Mouse (Mus musculus) CH12.LX (cell line): Measurements from ENCODE around the gene Dolk. TPM values are rescaled to one million over a fixed set of nuclear protein-coding genes. Genes with fewer than 3 reads are reported as not detected.
A peak's percentile ranks its signal among the peaks of the same experiment; 100 is the strongest.

Experiments
- DNase-seq: peaks from one replicate; pipeline ENCODE4 v3.0.0-alpha.2; 2013; ENCODE audit errors: extremely low read depth
- H3K27ac ChIP-seq: 2 replicates; pipeline ENCODE4 v1.5.1; 2012; ENCODE audit warnings: low read depth, mild to moderate bottlenecking, control low read depth, moderate library complexity; ENCODE audit not compliant: insufficient read depth
- H3K27me3 ChIP-seq: replicated peaks from 2 replicates; pipeline ENCODE3; 2012; ENCODE audit warnings: inconsistent platforms
- H3K36me3 ChIP-seq, 2 experiments: replicated peaks in 1 of 2; 2 replicates each; pipeline versions ENCODE3 to v1.6.1; 2012; ENCODE audit warnings: inconsistent platforms in 1 of 2, low read length in 1 of 2, mild to moderate bottlenecking in 1 of 2, mixed read lengths in 1 of 2, moderate library complexity in 1 of 2; ENCODE audit not compliant: control insufficient read depth in 1 of 2, insufficient read depth in 1 of 2
- H3K4me1 ChIP-seq, 2 experiments: 2 replicates each; pipeline ENCODE4 v1.6.1; 2012; ENCODE audit warnings: inconsistent platforms in 1 of 2, moderate library complexity in 1 of 2; ENCODE audit not compliant: insufficient read depth in 2 of 2, control insufficient read depth in 1 of 2
- H3K4me2 ChIP-seq: 2 replicates; pipeline ENCODE4 v1.6.1; 2012; ENCODE audit warnings: low read depth, mild to moderate bottlenecking, control low read depth; ENCODE audit not compliant: poor library complexity, insufficient read depth, severe bottlenecking
- H3K4me3 ChIP-seq, 3 experiments: fragments of 150-350 bp in 1 of 3; sonication (generic) in 1 of 3; replicated peaks in 1 of 3; 2 replicates each; pipeline versions ENCODE3 to v1.5.1; 2011 to 2012; ENCODE audit warnings: low read depth in 2 of 3, low read length in 2 of 3, mild to moderate bottlenecking in 2 of 3, moderate library complexity in 2 of 3, control low read depth in 1 of 3, improper control_type of control experiment in 1 of 3, inconsistent platforms in 1 of 3, mixed read lengths in 1 of 3; ENCODE audit not compliant: poor library complexity in 1 of 3
- H3K79me2 ChIP-seq: replicated peaks from 2 replicates; pipeline ENCODE4 v1.6.1; 2012; ENCODE audit warnings: mild to moderate bottlenecking, moderate library complexity; ENCODE audit not compliant: control insufficient read depth, poor library complexity, insufficient read depth, severe bottlenecking; ENCODE audit errors: extremely low read depth
- H3K9ac ChIP-seq: 2 replicates; pipeline ENCODE4 v1.6.1; 2012; ENCODE audit warnings: low read depth, mild to moderate bottlenecking, control low read depth, moderate library complexity; ENCODE audit not compliant: insufficient read depth
- H3K9me3 ChIP-seq: replicated peaks from 2 replicates; pipeline ENCODE3; 2012; ENCODE audit warnings: low read length, inconsistent platforms, mixed read lengths
- BHLHE40 ChIP-seq: IDR thresholded peaks from 2 replicates; pipeline ENCODE4 v1.6.1; 2011; ENCODE audit warnings: mild to moderate bottlenecking, low read depth, low read length, improper control_type of control experiment
- CHD1 ChIP-seq: IDR thresholded peaks from 2 replicates; pipeline ENCODE4 v1.6.1; 2012; ENCODE audit warnings: low read depth, low read length, improper control_type of control experiment, inconsistent platforms
- CHD2 ChIP-seq: IDR thresholded peaks from 2 replicates; pipeline ENCODE4 v1.6.1; 2011; ENCODE audit warnings: low read length, improper control_type of control experiment
- CTCF ChIP-seq, 2 experiments: IDR thresholded peaks in 1 of 2; conservative IDR thresholded peaks in 1 of 2; 2 replicates each; pipeline ENCODE4 v1.5.1; 2011 to 2012; ENCODE audit warnings: low read depth in 2 of 2, low read length in 2 of 2, improper control_type of control experiment in 1 of 2, inconsistent platforms in 1 of 2, mild to moderate bottlenecking in 1 of 2, moderate library complexity in 1 of 2
- E2F4 ChIP-seq: IDR thresholded peaks from 2 replicates; pipeline ENCODE4 v1.6.1; 2011; ENCODE audit warnings: low read depth, low read length, improper control_type of control experiment; ENCODE audit not compliant: insufficient replicate concordance
- ELF1 ChIP-seq: IDR thresholded peaks from 2 replicates; pipeline ENCODE4 v1.6.1; 2014; ENCODE audit warnings: low read depth, mild to moderate bottlenecking, inconsistent platforms, low read length, improper control_type of control experiment
- EP300 ChIP-seq: IDR thresholded peaks from 2 replicates; pipeline ENCODE4 v1.6.1; 2011; ENCODE audit warnings: low read length, improper control_type of control experiment
- ETS1 ChIP-seq: conservative IDR thresholded peaks from 2 replicates; pipeline ENCODE4 v1.6.1; 2012; ENCODE audit warnings: low read depth, mild to moderate bottlenecking, inconsistent platforms, low read length, improper control_type of control experiment, moderate library complexity
- GABPA ChIP-seq: IDR thresholded peaks from 2 replicates; pipeline ENCODE4 v1.6.1; 2012; ENCODE audit warnings: low read depth, low read length, improper control_type of control experiment, inconsistent platforms; ENCODE audit not compliant: insufficient replicate concordance
- HCFC1 ChIP-seq: IDR thresholded peaks from 2 replicates; pipeline ENCODE4 v1.6.1; 2012; ENCODE audit warnings: low read depth, mild to moderate bottlenecking, inconsistent platforms, low read length, improper control_type of control experiment
- IRF4 ChIP-seq: IDR thresholded peaks from 2 replicates; pipeline ENCODE4 v1.6.1; 2014; ENCODE audit warnings: low read depth, mild to moderate bottlenecking, inconsistent platforms, low read length, improper control_type of control experiment
- JUN ChIP-seq: IDR thresholded peaks from 2 replicates; pipeline ENCODE4 v1.6.1; 2011; ENCODE audit warnings: low read depth, mild to moderate bottlenecking, low read length, improper control_type of control experiment, moderate library complexity; ENCODE audit not compliant: insufficient read depth
- JUND ChIP-seq: conservative IDR thresholded peaks from 2 replicates; pipeline ENCODE4 v1.6.1; 2011; ENCODE audit warnings: low read depth, low read length, improper control_type of control experiment
- KAT2A ChIP-seq: IDR thresholded peaks from 2 replicates; pipeline ENCODE4 v1.6.1; 2012; ENCODE audit warnings: low read length, improper control_type of control experiment, inconsistent platforms; ENCODE audit not compliant: insufficient replicate concordance
- MAFK ChIP-seq: IDR thresholded peaks from 2 replicates; pipeline ENCODE4 v1.6.1; 2011; ENCODE audit warnings: low read length, improper control_type of control experiment; ENCODE audit not compliant: insufficient replicate concordance
- MAX ChIP-seq: IDR thresholded peaks from 2 replicates; pipeline ENCODE4 v1.6.1; 2011; ENCODE audit warnings: low read length, improper control_type of control experiment
- MAZ ChIP-seq: IDR thresholded peaks from 2 replicates; pipeline ENCODE4 v1.6.1; 2012; ENCODE audit warnings: low read depth, mild to moderate bottlenecking, inconsistent platforms, low read length, improper control_type of control experiment, moderate library complexity
- MEF2A ChIP-seq: IDR thresholded peaks from 2 replicates; pipeline ENCODE4 v1.6.1; 2014; ENCODE audit warnings: low read depth, mild to moderate bottlenecking, inconsistent platforms, low read length, improper control_type of control experiment, borderline replicate concordance
- MXI1 ChIP-seq: IDR thresholded peaks from 2 replicates; pipeline ENCODE4 v1.6.1; 2011; ENCODE audit warnings: mild to moderate bottlenecking, low read depth, low read length, improper control_type of control experiment
- MYC ChIP-seq: IDR thresholded peaks from 2 replicates; pipeline ENCODE4 v1.6.1; 2011; ENCODE audit warnings: low read depth, mild to moderate bottlenecking, improper control_type of control experiment, low read length
- NELFE ChIP-seq: IDR thresholded peaks from 2 replicates; pipeline ENCODE4 v1.6.1; 2011; ENCODE audit warnings: low read depth, low read length, improper control_type of control experiment
- NRF1 ChIP-seq: IDR thresholded peaks from 2 replicates; pipeline ENCODE4 v1.6.1; 2014; ENCODE audit warnings: low read depth, mild to moderate bottlenecking, inconsistent platforms, low read length, improper control_type of control experiment, moderate library complexity
- PAX5 ChIP-seq: IDR thresholded peaks from 2 replicates; pipeline ENCODE4 v1.6.1; 2012; ENCODE audit warnings: low read length, inconsistent platforms, mixed read lengths
- POLR2A ChIP-seq: IDR thresholded peaks from 2 replicates; pipeline ENCODE4 v1.6.1; 2011; ENCODE audit warnings: low read depth, mild to moderate bottlenecking, improper control_type of control experiment, low read length
- POLR2AphosphoS2 ChIP-seq: IDR thresholded peaks from 2 replicates; pipeline ENCODE4 v1.6.1; 2011; ENCODE audit warnings: low read depth, low read length, improper control_type of control experiment
- RAD21 ChIP-seq: IDR thresholded peaks from 2 replicates; pipeline ENCODE4 v1.6.1; 2011; ENCODE audit warnings: low read depth, mild to moderate bottlenecking, low read length, improper control_type of control experiment, moderate library complexity
- RCOR1 ChIP-seq: conservative IDR thresholded peaks from 2 replicates; pipeline ENCODE4 v1.6.1; 2012; ENCODE audit warnings: low read depth, mild to moderate bottlenecking, inconsistent platforms, low read length, improper control_type of control experiment
- SIN3A ChIP-seq: IDR thresholded peaks from 2 replicates; pipeline ENCODE4 v1.6.1; 2012; ENCODE audit warnings: low read length, improper control_type of control experiment, inconsistent platforms
- SMC3 ChIP-seq: IDR thresholded peaks from 2 replicates; pipeline ENCODE4 v1.6.1; 2011; ENCODE audit warnings: low read depth, low read length, improper control_type of control experiment
- TBP ChIP-seq: conservative IDR thresholded peaks from 2 replicates; pipeline ENCODE4 v1.6.1; 2011; ENCODE audit warnings: low read depth, low read length, improper control_type of control experiment
- TCF12 ChIP-seq: IDR thresholded peaks from 2 replicates; pipeline ENCODE4 v1.6.1; 2014; ENCODE audit warnings: low read depth, mild to moderate bottlenecking, inconsistent platforms, low read length, improper control_type of control experiment
- UBTF ChIP-seq: IDR thresholded peaks from 2 replicates; pipeline ENCODE4 v1.6.1; 2012; ENCODE audit warnings: low read depth, mild to moderate bottlenecking, inconsistent platforms, low read length, improper control_type of control experiment, moderate library complexity
- USF1 ChIP-seq: IDR thresholded peaks from 2 replicates; pipeline ENCODE4 v1.6.1; 2014; ENCODE audit warnings: low read depth, mild to moderate bottlenecking, inconsistent platforms, low read length, improper control_type of control experiment
- USF2 ChIP-seq: conservative IDR thresholded peaks from 2 replicates; pipeline ENCODE4 v1.6.1; 2011; ENCODE audit warnings: low read depth, low read length, improper control_type of control experiment
- ZC3H11A ChIP-seq: IDR thresholded peaks from 2 replicates; pipeline ENCODE4 v1.6.1; 2012; ENCODE audit warnings: low read depth, mild to moderate bottlenecking, inconsistent platforms, low read length, improper control_type of control experiment
- ZKSCAN1 ChIP-seq: IDR thresholded peaks from 2 replicates; pipeline ENCODE4 v1.6.1; 2012; ENCODE audit warnings: low read depth, inconsistent platforms, low read length, improper control_type of control experiment, borderline replicate concordance
- ZMIZ1 ChIP-seq: IDR thresholded peaks from 2 replicates; pipeline ENCODE4 v1.6.1; 2012; ENCODE audit warnings: low read depth, mild to moderate bottlenecking, inconsistent platforms, low read length, improper control_type of control experiment
- ZNF384 ChIP-seq: IDR thresholded peaks from 2 replicates; pipeline ENCODE4 v1.6.1; 2012; ENCODE audit warnings: low read depth, low read length, improper control_type of control experiment, inconsistent platforms
- dilution Hi-C: fragments of 300-500 bp; cut with MboI; formaldehyde crosslinking; loops from 2 replicates; pipeline ENCODE4 v1.14.3; 2020; ENCODE audit warnings: low sequenced_read_pairs; ENCODE audit not compliant: extremely low pct_unique_long_range_greater_than_20kb, extremely low pct_ligation_motif_present
- in situ Hi-C: fragments of 300-500 bp; cut with MboI; formaldehyde crosslinking; loops from 3 replicates; pipeline ENCODE4 v1.14.3; 2019; ENCODE audit warnings: low sequenced_read_pairs, low pct_ligation_motif_present, low pct_unique_long_range_greater_than_20kb, mixed read lengths
- polyA plus RNA-seq: library from polyadenylated mRNA; unstranded; fragments of >175 nt; gene quantifications from 2 replicates; pipeline ENCODE4 v1.2.1, GENCODE M21; 2012; ENCODE audit warnings: low read depth; ENCODE audit not compliant: insufficient read length
- total RNA-seq, 2 experiments: library from RNA; depleted of rRNA; stranded (reverse); fragments of 300-350 nt in 1 of 2; fragments of >200 nt in 1 of 2; gene quantifications; 2 replicates each; pipeline ENCODE4 v1.2.3; 2012 to 2014

Dolk gene
- total and polyA plus RNA-seq, 3 experiments: 11.6 to 17.4 (median 11.8) TPM

DNA sequence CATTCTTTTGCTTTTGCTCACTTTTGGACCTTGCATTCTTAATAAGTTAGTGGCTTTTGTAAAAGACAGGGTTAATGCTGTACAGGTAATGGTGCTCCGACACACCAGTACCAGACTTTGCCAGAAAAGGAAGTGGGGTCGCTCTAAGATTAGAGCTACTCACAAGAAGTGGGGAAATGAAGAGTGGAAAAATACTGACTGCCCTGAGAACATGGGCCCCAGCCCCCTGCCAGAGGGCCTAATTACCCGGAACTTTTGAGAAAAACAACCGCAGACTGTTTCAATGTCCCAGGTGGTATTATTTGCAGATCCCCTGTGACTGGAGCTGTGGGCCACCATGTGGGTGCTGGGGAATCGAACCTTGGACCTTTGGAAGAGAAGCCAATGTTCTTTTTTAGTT is 50.5 kb downstream of the Dolk start:
- Histone ChIP-seq H3K27me3 (no peaks in the 10 kb centered on the region), H3K9ac (no peak overlapping the region), H3K27ac (no peak overlapping the region), H3K9me3 (peaks cover 2% of the 10 kb centered on the region), H3K4me2 (no peak overlapping the region), H3K79me2 (no peaks in the 10 kb centered on the region), H3K4me3 (no peak overlapping the region), H3K36me3 (peaks cover 2 to 13% of the 10 kb centered on the region in 2 experiments), H3K4me1 (peaks cover 5 to 29% of the 10 kb centered on the region in 2 experiments; a peak in 3 of 4 replicates)
- in situ Hi-C loops (no loop called here), dilution Hi-C loops (no loop called here)
- DNase-seq: peak; percentile 77
- no peak for TF ChIP-seq CHD1
- TF ChIP-seq NELFE: no peak
- TF ChIP-seq ETS1: no peak; the same call in 1 of the 2 replicates
- TF ChIP-seq MEF2A: 0 out of 2 replicates have a peak, but pooled peaks have one; percentile 35
- peak; percentile 35 for TF ChIP-seq SMC3
- no peak for TF ChIP-seq MAX
- 0 out of 2 replicates have a peak, but pooled peaks have one; percentile 28 for TF ChIP-seq TCF12
- no peak for TF ChIP-seq ZC3H11A
- TF ChIP-seq RCOR1: no peak
- TF ChIP-seq TBP: no peak
- no peak for TF ChIP-seq MAFK
- no peak for TF ChIP-seq ZKSCAN1
- TF ChIP-seq PAX5: no peak
- 0 out of 2 replicates have a peak, but pooled peaks have one; percentile 19 for TF ChIP-seq BHLHE40
- TF ChIP-seq GABPA: no peak
- TF ChIP-seq MAZ: no peak
- TF ChIP-seq EP300: peak; percentile 52
- no peak for TF ChIP-seq ZMIZ1
- no peak for TF ChIP-seq JUND
- no peak for TF ChIP-seq POLR2AphosphoS2
- TF ChIP-seq MXI1: 0 out of 2 replicates have a peak, but pooled peaks have one; percentile 31
- TF ChIP-seq JUN: no peak
- TF ChIP-seq CHD2: no peak
- TF ChIP-seq ELF1: peak; percentile 29; the same call in 1 of the 2 replicates
- peak; percentile 42 for TF ChIP-seq RAD21
- no peak for TF ChIP-seq UBTF
- TF ChIP-seq ZNF384: no peak
- no peak for TF ChIP-seq MYC
- TF ChIP-seq NRF1: no peak
- TF ChIP-seq E2F4: no peak
- 0 out of 2 replicates have a peak, but pooled peaks have one; percentile 17 for TF ChIP-seq IRF4
- no peak for TF ChIP-seq USF1
- TF ChIP-seq POLR2A: no peak
- peak in 1 of 2 experiments; percentile 52; a peak in 2 of 4 replicates for TF ChIP-seq CTCF (conservative IDR thresholded peaks at IDR 0.05 in 1 of 2, IDR thresholded peaks at IDR 0.05 in 1 of 2; ENCODE audit: low read depth in 2 of 2, low read length in 2 of 2)
- no peak for TF ChIP-seq USF2
- peak; percentile 64 for TF ChIP-seq SIN3A
- no peak for TF ChIP-seq KAT2A
- TF ChIP-seq HCFC1: no peak
